Mouse (Mus musculus) testis, adult 2 months (tissue): ENCODE results near the gene Irgq.

ENCODE experiments used
- CTCF ChIP-seq: fragments of 200-500 bp; IDR thresholded peaks from 2 replicates; pipeline ENCODE4 v1.5.1; 2012; ENCODE audit warnings: low read depth, mild to moderate bottlenecking, inconsistent platforms, low read length, moderate library complexity; ENCODE audit not compliant: control insufficient read depth, insufficient read depth, insufficient replicate concordance
- POLR2A ChIP-seq: fragments of 200-500 bp; IDR thresholded peaks from 2 replicates; pipeline ENCODE4 v1.6.1; 2012; ENCODE audit warnings: low read depth, mild to moderate bottlenecking, inconsistent platforms, low read length, moderate library complexity; ENCODE audit not compliant: control insufficient read depth

DNA sequence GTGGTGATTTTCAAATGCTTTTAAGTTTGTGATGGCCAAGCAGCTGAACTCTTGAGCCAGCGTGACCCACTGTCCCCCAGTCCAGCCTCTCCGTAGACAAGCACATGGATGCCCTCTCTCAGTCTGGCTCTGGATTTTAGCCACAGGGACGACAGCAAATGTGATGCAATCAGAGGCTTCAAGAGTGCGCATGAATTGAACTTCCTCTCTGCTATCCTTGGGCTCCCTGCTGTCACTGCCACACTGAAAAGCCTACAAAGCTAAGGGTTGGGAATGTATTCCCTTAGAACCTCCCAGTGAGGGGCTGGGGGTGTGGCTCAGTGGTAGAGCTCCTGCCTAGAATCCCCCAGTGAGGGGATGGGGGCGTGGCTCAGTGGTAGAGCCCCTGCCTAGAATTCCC is 8.2 kb downstream of the Irgq start:
- TF ChIP-seq POLR2A = no peak
- TF ChIP-seq CTCF = no peak
